Mouse (Mus musculus): ENCODE results near the gene Gstp2.
"Not testable (repeated sequence)": the region's sequence is repeated elsewhere in the genome, so short reads cannot be mapped to it uniquely, and the experiment has no call there.

Gstp2 gene

DNA sequence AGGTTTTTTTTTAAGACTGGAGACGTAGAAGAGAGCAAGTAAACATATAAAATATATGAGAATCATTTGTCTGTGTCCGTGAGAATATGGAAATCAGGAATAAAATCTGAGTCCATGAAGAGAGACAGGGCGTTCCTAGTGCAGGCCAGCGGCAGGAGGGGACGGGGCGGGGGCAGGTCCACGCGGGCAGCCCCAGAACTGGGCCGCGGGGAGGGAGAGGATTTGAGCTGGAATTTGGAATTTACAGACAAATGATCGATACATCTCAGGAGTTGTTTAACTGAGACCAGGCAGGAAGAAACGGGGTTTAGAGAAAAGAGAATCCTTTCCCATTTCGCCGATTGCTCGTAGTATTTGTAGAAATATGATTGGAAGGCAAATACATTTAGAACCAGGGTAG lies 24.5 kb upstream of the Gstp2 start:
- no peak for DNase-seq (ENCODE audit: low spot score in 2 of 2)

DNA sequence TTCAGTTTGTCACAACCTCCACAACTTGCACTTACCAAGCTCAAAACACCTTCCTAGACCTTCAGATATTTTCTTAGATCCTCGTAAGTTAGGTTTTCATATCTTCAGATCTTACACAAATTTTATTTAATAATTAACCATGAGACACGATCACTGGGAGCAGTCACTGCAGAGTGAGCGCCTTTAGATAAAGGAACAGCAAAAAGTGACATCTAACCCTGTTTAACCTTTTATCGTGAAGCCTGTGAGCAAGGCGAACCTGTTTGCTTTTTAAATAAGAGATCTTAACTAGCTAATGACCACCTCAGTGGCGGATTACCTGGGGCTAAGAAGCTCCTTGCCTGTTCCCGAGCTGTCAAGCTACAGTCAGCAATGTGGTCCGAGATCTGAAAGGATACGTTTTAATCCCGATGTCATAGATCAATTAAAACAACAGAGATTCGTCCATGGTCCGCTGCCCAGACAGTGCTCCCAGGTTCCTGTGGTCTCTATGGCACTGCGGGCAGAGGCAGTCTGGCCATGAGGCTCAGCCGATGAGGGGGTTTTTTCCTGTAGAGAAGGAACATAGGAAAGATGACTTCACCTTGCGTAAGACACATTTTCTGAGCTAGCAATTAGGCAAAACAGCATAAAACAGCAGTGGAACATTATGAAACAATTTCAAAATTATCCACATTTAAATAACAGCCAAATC lies 23.0 kb upstream of the Gstp2 start:
- DNase-seq (ENCODE audit: low spot score in 2 of 2) = no peak

DNA sequence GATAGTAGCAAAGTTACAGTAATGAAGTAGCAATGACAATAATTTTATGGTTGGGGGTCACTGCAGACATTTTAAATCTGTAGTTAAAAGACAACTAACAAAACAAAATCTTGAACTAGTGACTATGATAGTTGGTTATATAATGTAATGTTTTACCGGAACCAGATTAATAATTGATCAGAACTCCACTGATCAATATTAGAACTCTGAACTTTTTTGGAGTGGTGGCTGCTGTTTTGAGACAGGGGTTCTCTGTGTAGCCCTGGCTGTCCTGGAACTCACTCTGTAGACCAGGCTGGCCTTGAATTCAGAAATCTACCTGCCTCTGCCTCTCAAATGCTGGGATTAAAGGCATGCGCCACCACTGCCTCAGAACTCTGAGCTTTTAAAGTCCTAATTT lies 22.4 kb upstream of the Gstp2 start:
- not testable (repeated sequence) for DNase-seq (ENCODE audit: low spot score in 2 of 2)

DNA sequence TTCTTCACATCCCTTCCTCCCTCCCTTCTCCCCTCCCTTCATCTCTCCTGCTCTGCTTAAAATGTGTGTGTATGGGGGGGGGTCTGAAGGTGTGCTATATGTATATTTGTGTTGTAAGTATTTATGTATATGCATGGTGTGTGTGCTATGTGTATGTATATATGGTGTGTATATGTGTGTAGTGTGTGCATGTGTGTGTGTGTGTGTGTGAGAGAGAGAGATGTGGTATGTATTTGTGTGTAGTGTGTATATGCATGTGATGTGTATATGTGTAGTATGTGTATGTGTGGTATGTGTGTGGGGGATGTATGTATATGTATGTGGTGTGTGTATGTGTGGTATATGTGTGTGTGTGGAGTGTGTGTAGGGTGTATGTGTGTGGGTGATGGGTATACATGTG lies 21.1 kb upstream of the Gstp2 start:
- DNase-seq (ENCODE audit: low spot score in 2 of 2) = no peak

DNA sequence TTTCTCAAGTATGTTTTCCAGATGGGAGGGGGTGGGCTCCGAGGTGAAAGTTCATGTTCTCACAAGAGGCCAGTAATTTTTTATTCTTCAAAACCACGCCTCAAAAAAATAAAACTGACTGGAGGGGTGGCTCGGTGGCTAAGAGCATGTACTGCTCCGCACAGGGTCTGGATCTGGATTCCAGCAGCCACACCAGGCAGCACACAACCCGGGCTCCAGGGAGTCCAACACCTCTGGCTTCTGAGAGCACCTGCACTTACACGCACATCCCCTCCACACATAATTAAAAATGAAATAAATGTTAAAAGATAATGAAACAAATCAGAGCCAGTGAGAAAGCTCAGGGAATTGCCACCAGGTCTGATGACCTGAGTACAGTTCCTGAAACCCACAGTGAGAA lies 20.5 kb upstream of the Gstp2 start:
- no peak for DNase-seq (ENCODE audit: low spot score in 2 of 2)

- not testable (repeated sequence) for DNase-seq (ENCODE audit: low spot score in 2 of 2)
These were observed 18.7 kb upstream of the Gstp2 start for GRCm38 (mm10) chr19:4064501-4064900.

GRCm38 (mm10) chr19:4063357-4063756 lies 17.5 kb upstream of the Gstp2 start:
- DNase-seq (ENCODE audit: low spot score in 2 of 2) = not testable (repeated sequence)

GRCm38 (mm10) chr19:4060899-4061465 lies 15.2 kb upstream of the Gstp2 start:
- DNase-seq (ENCODE audit: low spot score in 2 of 2) = no peak

GRCm38 (mm10) chr19:4060044-4060898 lies 14.4 kb upstream of the Gstp2 start:
- not testable (repeated sequence) for DNase-seq (ENCODE audit: low spot score in 2 of 2)

- no peak for DNase-seq (ENCODE audit: low spot score in 2 of 2)
These were observed 13.4 kb upstream of the Gstp2 start, which contains the start of gene Gstp3 for GRCm38 (mm10) chr19:4059069-4059740. Gene Gstp3, minus strand, starts transcription at chr19:4059569.

GRCm38 (mm10) chr19:4058581-4058980 lies 12.8 kb upstream of the Gstp2 start:
- DNase-seq (ENCODE audit: low spot score in 2 of 2) = no peak

DNA sequence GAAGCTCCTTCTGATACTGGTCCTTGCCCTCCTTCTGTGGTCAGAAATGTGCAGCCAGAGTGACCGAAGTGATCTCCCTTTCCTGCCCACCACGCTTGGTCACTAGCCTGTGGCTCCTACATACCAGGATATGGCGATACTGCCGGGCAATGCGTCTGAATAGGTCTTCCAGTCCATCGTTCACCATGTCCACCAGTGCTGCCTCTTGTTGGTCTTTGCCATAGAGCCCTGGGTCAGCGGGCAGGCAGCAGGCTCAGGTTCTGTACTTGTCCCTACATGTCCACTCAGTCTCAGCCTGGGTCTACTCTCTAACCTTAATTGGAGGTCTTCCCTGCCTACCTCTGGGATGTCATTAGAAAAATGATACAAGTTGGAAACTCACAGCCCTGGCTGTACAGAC lies 12.1 kb upstream of the Gstp2 start:
- no peak for DNase-seq (ENCODE audit: low spot score in 2 of 2)

GRCm38 (mm10) chr19:4057389-4057788 lies 11.6 kb upstream of the Gstp2 start:
- no peak for DNase-seq (ENCODE audit: low spot score in 2 of 2)

DNA sequence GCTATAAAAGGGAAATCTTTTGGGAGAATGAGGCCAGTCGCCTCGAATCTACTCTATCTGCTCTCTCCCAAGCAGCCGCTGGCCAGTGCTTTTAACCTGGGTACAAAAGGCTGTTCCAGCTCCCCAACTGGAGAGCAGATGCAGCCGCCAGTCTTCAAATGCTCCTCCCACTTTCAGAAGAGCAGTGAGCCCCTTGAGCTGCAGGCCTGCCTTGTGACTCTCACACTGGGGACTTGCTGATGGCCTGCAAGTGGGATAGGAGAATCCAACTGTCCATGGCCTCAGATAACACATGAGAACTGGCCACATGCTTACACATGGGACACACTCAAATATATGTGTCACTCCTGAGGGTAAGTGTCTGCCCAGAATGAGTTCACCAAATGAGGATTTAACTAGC lies 10.9 kb upstream of the Gstp2 start:
- no peak for DNase-seq (ENCODE audit: low spot score in 2 of 2)

- no peak for DNase-seq (ENCODE audit: low spot score in 2 of 2)
These were observed 10.3 kb upstream of the Gstp2 start for GRCm38 (mm10) chr19:4055947-4056693.

DNA sequence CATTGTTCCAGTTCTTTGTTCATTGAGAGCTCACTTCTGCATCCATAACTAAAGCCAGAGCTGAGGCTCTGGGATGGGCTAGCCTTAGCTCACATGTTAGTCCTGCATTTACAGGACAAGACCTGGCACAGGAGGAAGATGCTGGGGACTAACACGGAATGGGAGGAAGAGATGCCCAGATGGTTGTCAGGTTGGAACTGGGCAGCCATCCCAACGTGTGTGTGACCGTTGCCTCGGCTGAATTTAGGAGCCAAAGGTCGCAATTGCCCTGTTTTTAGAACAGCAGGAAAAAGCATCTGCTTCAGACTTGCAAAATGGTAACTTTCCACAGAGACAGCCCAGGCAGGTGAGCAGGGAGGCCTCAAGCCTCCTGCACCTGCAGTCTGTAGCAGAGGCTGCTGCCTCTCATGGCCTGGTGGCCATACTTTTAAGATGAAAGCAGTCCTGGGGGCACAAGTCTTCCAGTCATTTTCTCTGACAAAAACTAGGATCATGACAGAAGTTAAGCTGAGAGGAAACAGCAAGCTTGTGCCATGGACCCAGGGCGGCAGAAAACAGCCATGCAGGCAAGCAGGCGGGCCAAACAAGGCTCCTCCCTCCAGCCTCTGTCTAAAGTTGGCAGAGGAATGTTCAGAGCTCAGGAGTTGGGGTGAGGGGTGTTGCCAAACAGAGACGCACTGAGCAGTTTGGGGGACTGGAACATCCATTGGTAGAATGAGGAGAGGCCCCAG lies 9.6 kb upstream of the Gstp2 start:
- DNase-seq (ENCODE audit: low spot score in 2 of 2) = no peak

- DNase-seq (ENCODE audit: low spot score in 2 of 2) = no peak
These were observed 8.8 kb upstream of the Gstp2 start for GRCm38 (mm10) chr19:4054613-4055012.

GRCm38 (mm10) chr19:4052516-4053030 lies 6.8 kb upstream of the Gstp2 start:
- no peak for DNase-seq (ENCODE audit: low spot score in 2 of 2)

DNA sequence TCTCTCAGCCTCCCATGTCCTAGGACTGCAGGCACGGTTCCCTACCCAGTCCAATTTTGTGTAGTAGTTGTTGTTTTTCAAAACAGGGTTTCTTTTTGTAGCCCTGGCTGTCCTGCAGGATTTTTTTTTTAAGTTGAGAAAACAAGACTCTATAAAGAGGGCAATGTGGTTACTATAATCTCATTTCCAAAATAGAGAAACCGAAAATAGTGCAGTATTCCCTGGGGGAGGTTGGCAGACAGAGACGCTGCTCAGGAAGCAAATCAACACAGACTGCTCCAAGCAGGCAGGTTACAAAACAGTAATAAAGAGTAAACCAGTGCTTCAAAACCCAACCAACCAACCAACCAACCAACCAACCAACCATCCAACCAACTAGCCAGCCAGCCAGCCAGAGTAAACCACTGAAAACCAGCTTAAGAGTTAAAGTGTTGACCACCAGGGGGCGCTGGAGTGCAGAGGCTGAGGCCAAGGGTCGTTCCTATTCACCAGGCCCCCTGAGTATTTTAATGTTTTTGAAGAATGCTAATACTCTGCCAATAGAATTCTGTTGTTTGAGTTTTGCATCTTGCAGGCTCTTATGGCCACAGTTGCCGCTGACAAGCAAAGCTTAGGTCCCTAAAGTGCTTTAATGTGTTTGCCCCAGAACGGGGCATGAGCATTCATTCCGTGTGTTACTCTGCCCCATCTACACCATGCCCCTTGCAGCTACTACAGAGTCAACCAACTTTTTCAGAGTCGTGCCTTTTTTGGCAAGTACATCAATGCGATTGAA lies 6.1 kb upstream of the Gstp2 start:
- DNase-seq (ENCODE audit: low spot score in 2 of 2) = no peak

DNA sequence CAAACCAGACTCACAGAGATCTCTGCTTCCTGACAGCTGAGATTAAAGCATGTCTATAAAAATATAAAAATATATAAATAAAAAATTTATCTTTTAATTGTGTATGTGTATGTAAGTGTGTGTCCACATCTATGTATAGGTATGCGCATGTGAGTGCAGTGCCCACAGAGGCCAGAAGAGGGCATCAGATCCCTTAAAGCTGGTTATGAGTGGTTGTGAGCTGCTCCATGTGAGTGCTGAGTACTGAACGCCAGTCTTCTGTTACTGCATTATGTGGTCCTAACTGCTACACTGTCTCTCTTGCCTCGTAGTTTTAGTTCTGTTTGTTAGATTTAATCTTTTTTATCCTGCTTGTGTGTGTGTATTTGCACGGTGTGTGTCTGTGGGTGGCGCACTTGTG lies 5.2 kb upstream of the Gstp2 start:
- no peak for DNase-seq (ENCODE audit: low spot score in 2 of 2)

Data from right cerebral cortex, postnatal 36 days (tissue).